Mouse (Mus musculus) hematopoietic stem cell, adult 5-6 weeks (primary cell): ENCODE measurements around the gene Gltpd2. TPM values are rescaled to one million over a fixed set of nuclear protein-coding genes. Genes with fewer than 3 reads are reported as not detected.
A peak's percentile ranks its signal among the peaks of the same experiment; 100 is the strongest.
"Not testable (repeated sequence)": the region's sequence is repeated elsewhere in the genome, so short reads cannot be mapped to it uniquely, and the experiment has no call there.

Experiments used
- ATAC-seq, 2 experiments: fragments of 125-278 bp in 1 of 2; replicated peaks in 1 of 2; 2 replicates each; pipeline ENCODE4 v1.8.0; 2016 to 2017; ENCODE audit warnings: inconsistent platforms in 2 of 2, mild to moderate bottlenecking in 2 of 2, moderate number of reproducible peaks in 2 of 2, low read depth in 1 of 2, moderate TSS enrichment in 1 of 2; ENCODE audit not compliant: low FRiP score in 2 of 2, poor library complexity in 2 of 2, severe bottlenecking in 2 of 2, insufficient read depth in 1 of 2, low TSS enrichment in 1 of 2
- total RNA-seq: library from RNA; stranded (forward); fragments of 172-1452, 232-1000 nt; gene quantifications from 2 replicates; pipeline ENCODE4 v1.2.3, GENCODE M21; 2017

The Gltpd2 gene
- total RNA-seq = not detected in 2 replicates

DNA sequence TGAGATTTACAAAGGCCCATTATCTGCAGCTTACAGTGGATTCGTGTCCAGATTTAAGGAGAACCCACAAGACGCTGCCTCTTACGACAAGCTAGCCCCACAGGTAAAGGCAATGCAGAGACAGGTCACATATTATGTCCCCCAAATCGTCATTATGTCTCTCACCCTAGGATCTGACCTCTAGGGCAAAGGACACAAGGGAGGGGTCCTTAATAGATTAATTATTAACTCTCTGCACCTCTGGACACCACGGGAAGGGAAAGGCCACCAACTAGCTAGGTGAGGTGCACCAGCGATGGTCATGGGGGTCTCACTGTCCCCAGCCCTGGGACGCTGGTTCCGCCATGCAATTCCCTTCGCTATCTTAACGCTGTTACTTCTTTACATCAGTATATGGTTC is at the start of gene Gltpd2:
Gene Gltpd2, plus strand, starts transcription at position 274 of the 400 bp plus-strand sequence.
- ATAC-seq = no peak

DNA sequence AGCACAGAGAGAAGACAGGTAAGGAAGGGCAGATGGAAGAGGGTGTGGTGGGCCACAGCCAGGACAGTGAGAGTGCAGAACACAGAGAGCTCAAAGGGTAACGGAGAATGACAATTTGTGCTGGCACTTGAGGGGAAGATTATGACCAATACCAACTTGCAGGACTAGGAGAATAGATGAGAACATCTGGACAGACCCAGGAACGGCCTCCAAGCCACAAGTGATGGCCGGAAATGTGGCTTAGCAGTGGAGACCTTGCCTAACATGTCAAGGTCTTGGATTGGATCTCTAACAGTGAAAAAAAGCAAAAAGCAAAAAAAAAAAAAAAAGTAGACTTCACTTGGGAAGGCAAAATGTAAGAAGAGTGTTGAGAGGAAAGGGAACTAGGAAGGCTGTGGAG is 49.2 kb upstream of the Gltpd2 start:
- ATAC-seq = no peak

DNA sequence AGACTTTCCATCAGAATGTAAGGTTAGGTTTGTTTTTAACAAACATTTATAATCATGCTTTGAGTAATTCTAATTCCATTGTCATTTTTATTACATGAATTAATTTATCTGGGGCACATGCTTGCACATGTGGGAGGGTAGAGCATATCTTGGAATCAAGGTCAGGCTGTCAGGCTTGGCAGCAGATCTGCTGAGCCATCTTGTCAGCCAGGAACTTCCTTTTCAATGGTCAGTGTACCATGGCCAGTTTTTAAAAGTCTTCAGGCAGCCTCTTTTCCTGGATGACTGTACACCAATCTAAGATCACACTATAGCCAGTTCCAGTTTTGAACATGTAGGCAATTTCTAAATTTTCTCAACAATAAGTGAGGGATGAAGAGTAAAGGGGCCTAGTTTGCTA is 46.3 kb upstream of the Gltpd2 start:
- ATAC-seq = no peak

DNA sequence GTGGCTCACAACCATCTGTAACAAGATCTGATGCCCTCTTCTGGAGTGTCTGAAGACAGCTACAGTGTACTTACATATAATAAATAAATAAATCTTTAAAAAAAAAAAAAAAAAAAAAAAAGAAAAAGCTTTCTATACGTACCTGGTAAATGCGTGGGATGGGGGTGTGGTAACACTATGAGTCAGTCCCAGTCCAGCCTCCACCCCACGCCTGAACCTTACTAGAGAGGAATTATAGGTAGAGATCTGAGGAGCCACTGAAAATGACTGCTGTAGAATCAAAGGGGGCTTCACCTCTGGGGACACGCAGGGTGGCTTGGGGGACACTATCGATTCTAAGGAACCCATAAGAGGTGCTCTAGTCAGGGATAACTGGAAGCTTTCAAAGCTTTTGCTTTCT is 45.7 kb upstream of the Gltpd2 start:
- not testable (repeated sequence) for ATAC-seq

DNA sequence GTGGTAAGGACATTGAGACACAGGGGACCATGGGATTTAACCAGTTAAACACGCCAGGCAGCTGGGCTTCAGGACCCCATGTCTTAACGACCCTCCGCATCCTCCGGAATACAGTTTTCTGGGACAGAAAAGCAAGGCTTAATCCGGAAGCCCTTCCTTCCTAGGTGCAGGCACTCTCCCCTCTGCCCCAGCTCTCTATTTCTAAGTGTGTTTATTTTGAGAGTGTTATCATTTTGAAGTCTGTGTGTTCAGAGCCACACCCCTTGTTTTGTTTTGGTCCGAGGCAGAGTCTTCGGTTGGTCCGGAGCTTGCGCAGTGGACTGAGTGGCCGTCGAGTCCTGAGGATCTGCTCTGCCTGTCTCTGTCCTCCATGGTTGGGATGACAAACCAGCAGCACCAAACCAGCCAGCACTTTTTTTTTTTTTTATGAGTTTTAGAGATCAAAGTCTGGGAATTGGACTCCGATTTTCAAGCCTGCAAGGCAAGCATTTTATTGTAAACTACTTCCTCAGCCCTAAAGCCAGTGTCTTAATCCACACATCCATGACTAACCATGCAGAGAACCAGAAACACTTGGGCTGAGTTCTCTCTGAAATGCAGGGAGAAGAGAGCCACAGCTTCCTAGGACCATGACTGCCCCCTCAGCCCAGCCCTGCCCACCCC is 44.0 kb upstream of the Gltpd2 start:
- no peak for ATAC-seq

DNA sequence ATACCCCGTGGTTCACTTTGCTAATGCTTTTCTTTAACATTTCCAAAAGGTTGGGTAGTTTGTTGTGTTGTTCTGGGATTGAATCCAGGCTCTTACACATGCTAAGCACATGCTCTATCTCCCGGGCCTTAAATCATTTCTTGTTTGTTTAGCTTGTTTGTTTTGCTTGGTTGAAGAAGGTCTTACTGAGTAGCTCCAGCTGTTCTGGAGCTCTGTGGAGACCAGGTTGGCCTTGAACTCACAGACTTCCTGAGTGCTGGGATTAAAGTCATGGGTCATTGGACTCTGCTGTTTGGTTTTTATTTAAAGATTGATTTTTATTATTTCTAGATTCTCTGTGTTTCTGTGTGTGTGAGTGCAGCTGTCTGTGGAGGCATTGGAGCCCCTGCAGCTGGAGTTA is 33.5 kb upstream of the Gltpd2 start:
- ATAC-seq = no peak

DNA sequence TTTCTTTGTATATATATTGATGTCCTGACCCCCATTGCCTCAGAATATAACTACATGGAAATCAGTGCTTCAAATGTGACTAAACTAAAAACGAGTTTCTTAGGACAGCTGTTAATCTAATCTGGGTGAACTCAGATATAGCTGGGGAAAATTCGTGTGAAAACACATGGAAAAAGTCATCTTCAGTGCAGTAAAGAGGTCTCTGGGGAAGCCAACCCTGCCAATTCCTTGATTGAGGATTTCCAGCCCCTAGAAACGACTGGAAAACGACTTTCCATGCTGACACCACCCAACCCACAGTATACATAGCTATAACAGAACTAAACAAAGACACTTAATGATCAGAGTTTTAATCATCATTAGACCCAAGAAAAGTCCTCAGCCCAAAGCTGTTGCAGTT is 31.2 kb upstream of the Gltpd2 start:
- ATAC-seq = no peak

DNA sequence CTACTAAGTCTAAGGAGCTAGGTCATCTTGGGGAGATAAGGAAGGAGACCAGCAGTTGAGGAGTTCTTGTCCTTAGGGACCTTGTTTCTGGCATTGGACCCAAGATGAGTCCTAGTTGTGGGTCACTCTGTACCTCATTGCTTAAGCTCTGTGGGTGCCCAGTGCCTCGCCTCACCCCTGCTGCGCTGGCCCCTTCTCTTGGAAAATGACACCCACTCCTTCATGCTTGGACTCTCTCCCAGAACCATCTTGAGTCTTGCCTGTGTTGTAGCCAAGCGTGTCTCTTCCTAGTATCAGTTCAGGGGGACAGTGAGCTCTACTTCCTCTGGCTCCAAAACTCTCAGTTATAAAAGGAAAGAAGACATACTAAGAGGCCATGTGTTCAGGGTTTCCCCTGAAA is 29.9 kb upstream of the Gltpd2 start:
- ATAC-seq = no peak

DNA sequence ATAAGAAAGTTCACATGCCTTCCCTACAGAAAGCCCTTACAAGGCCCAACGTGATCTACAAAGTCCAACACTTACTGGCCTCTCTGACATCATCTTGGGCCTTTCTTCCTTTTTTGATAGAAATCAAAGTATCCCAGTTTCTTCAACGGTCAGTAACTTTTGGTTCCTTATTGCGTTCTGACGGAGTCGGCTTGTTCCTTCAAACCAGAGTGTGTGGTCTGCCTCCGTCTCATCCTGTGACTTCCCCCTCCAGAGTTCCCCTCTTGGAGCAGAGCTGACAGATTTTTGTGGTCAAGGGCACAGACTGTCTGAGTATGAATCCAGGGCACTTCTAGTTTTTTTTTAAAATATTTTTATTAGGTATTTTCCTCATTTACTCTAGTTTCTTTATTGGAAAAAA is 29.3 kb upstream of the Gltpd2 start:
- ATAC-seq = peak; percentile 59 to 69

DNA sequence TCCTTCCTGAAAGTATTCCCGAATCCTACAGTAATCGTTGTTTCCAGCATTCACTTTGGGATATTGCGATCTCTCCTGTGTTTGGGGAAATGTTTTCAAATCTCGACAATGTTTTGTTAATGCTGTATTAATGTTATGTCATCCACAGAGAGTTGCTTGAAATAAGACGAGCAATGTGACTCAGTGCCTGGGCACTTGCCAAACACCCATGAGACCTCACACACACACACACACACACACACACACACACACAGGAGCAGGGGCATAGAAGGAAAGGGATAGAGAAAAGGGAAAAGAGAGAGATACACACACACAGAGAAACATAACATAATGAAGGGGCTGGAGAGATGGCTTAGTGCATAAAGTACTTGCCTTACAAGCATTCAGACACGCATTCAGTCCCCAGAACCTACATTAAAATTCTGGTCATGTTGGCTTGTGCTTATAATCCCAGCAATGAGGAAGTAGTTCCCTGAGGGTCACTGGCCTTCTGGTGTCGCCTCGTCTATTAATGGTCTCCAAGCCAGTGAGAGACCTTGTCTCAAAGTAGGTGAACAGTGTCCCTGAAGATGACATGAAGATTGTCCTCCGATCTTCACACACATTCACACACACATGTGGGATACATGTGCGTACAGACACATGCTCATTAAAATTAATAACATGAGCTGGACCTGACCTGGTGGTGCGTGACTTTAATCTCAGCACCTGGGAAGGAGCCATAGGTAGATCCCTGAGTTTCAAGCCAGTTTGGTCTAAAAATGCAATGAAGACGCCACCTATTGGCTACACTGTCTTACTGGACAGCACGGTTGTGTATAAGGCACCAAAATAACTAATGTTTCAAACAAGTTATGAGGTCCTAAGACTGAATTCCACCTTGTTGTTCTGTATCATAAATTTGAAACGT is 19.2 kb upstream of the Gltpd2 start:
- ATAC-seq = peak in 1 of 2 experiments; percentile 32; a peak in 1 of 4 replicates

DNA sequence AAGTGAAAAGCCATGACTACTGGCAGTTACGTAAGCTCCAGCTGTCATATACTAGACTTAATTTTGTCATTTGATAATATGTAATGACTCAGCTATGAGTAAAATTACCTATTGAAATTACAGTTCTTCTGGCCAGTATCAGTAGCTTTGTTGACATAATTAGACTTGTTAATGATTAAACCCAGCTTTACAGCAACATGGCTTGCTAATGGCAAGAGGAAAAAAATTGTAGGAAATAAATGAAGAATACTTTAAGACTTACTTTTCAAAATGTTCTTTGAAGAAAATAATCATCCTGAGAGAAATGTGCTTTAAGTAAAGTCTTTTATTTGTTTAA is 18.6 kb upstream of the Gltpd2 start:
- ATAC-seq = no peak

DNA sequence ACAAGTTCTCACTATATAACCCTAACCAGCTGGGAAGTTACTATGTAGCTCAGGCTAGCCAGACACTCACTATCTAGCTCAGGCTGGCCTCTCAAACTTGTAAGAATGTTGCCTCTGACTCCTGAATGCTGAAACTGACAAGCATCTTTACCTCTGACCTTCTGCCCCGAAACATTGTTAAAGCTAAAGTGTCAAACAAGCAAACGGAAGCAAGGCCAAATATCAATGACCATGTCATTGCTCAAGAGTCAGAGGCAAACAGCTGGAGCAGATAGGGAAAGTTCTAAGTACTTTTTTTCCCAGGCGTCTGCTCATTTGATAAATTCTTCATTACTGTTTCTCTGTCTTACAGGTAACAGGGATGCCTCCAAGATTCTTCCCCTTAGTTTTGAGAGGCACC is 17.0 kb upstream of the Gltpd2 start:
- no peak for ATAC-seq

DNA sequence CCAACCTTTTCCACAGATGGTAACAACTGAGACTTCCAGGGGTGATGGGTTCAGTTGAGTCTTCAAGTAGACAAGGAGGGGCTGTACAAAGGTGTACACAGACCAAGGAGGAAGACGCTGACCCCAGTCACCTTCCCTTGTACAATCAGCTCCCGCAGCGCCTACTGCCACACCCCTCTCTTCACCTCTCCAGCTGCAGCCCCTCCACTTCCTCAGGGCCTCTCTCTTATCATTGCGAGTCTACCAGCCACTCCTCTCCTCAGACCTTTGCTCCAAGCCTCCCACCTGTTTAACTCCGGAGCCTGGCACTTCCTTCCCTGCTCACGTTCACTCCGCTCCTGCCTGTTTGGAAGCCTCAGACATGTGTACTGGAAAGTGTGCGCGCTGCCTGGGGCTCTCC is 14.0 kb upstream of the Gltpd2 start, which contains the start of gene Tm4sf5:
Gene Tm4sf5, plus strand, starts transcription at position 275 of the 400 bp plus-strand sequence.
- no peak for ATAC-seq

DNA sequence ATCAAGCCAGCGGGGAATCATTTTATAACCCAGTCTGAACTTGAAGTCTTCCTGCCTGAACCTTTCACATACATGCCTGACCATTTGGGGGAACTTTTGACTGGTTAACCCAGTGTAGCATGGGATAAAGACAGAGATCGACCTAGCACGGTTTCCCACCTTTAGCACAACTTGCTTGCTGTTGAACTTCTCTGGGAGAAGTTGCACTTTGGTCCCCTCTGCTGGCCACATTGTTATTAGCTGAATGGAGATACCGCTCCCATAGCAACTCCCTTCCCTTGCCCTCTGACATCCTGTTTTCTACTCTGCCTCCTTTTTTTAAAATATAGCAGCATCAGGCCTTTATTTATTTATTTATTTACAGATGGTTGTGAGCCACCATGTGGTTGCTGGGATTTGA is 12.6 kb upstream of the Gltpd2 start:
- peak; percentile 71 to 85; a peak in 3 of 4 replicates for ATAC-seq

DNA sequence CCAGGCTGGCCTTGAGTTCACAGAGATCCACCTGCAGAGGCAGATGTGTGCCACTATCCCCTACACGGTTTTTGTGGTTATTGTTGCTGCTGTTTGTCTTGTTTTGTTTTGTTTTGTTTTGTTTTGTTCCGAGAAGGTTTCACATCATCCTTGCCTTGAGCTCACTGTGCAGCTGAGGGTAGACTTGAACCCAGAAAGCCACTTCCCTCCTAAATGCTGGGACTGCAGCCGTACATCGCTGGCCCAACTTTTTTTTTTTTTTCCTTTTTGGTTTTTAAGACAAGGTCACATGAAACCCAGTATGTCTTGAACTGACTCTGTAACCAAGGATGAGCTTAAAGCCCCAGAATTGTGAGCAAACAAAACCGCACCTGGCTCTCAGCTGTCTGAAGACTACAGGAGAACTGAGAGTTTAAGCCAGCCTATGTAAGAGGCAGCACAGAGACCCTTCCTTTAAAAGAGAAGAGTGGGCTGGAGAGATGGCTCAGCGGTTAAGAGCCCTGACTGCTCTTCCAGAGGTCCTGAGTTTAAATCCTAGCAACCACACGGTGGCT is 12.0 kb upstream of the Gltpd2 start:
- ATAC-seq = no peak

DNA sequence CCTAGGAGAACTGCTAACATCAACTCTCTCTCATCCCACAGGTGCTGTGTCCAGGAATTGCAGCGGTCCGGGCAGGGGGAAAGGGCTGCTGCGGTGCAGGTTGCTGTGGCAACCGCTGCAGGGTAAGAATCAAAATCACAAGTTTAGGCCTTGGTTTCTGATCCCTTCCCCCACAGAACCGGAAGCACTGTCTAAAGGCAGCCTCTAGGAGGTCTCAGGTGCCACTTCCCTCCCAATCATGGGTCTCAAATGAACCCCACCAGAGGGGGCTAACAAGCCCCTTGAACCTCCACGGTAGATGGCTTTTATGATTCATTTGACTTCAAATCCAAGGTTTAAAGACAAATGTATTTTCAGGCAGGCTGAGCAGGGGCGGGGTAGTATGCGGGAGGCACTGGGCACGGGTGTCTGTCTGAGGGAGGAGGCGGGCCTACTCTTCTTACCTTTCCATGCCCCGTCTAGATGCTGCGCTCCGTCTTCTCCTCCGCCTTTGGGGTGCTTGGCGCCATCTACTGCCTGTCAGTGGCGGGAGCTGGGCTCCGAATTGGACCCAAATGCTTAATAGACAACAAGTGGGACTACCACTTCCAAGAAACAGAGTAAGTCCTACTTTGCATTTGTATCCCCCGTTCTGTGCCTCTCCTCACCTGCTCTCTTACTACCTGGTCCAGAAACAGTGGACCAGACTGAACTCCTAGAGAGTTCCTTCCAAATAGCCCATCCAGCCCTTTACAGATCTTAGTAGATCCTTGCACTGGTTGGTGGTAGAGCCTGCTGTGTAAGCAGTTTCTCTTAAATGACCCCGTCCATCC is 9.0 kb upstream of the Gltpd2 start:
- ATAC-seq = peak; percentile 61 to 70; a peak in 3 of 4 replicates

DNA sequence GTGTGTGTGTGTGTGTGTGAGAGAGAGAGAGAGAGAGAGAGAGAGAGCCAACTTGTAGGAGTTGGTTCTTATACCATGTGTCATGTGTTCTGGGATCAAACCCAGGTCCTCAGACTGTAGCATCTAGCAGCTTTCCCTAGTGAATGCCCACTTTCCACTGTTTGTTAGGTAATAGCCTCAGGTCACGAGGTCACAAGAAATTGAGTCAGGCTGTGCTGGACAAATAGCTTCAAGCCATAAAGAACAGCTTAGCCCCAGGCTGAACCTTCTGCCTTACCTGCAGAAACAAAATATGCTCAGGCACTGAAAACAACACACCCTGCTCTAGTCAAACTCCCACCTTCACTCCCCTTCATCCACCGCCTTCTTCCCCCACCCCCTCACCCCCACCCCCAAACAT is 7.8 kb upstream of the Gltpd2 start:
- no peak for ATAC-seq

DNA sequence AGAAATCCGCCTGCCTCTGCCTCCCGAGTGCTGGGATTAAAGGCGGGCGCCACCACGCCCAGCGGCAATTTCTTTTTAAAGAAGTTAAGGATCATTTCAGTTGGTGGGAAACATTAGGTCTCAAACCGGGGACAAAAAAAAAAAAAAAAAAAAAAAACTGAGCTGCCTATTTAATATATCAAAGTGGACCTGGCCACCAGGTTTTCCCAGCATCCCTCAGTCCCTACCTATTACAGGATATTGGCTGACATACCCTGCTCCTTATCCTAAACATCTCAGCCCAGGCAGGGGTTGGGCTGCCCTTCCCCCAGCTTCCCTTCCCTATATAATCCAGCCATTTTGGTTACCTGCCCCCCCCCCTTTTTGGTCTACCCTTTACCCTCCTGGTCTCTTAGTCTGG is 7.2 kb upstream of the Gltpd2 start:
- ATAC-seq = no peak
